Mouse (Mus musculus) T-cell, adult 2 months (primary cell): ENCODE results near the gene Tomm20l.
"Not testable (repeated sequence)": the region's sequence is repeated elsewhere in the genome, so short reads cannot be mapped to it uniquely, and the experiment has no call there.

Experiments
- DNase-seq: peaks from one replicate; pipeline ENCODE4 v3.0.0; 2022; ENCODE audit warnings: low spot score

Gene Tomm20l

DNA sequence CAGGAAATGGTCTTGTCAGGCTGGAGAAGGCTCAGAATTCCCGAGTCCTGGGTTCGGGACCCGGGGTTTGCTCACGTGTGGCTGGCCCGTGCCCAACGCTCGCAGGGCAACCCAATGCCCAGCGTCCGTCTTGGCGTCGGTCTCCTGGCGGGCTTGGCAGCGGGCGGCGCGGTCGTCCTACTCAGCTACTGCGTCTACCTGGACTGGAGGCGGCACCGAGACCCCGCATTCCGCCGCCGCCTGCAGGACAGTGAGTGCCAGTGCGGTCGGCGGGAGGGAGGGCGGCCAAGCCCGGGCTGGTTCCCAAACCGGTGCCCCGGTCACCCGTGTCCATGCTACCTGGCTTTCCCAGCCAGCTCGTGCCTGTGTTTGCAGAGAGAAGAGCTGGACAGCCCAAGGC, at the start of gene Tomm20l:
Tomm20l (plus strand) TSS at position 98 of the 400 bp plus-strand sequence.
- DNase-seq: no peak

DNA sequence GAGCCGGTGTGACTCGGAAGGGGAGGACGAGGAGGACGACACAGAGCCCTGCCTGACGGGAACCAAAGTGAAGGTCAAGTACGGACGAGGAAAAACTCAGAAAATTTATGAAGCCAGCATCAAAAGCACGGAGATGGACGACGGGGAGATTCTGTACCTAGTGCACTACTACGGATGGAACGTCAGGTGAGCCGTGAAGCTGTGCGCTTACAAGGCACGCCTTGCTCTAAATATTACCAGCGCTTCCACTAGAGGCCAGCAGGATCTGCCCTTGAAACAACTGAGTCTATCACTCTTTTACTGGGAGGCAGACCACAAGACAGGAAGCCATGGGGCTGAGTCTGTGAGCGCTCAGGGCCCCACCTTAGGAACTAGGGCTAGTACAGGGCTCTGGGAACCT, 41.4 kb upstream of the Tomm20l start:
- no peak for DNase-seq

DNA sequence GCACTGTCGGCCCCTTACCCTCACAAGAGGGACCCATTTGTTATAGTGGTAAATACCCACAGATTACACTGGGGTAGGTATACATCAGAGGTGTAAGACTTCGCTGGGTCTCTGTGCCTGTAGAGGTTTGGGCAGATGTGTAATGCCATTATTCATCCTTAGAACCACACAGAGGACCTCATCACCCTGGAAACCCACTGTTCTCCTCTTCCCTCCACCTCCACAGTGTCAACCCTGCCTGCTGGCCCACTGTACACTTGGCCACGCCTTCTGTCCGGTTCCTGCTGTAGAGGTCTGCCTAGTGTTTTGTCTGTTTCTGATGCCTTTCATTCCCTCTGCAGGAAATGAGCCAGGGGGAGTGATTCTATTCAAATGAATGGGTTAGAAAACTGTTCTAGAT, 39.2 kb upstream of the Tomm20l start:
- DNase-seq: no peak

DNA sequence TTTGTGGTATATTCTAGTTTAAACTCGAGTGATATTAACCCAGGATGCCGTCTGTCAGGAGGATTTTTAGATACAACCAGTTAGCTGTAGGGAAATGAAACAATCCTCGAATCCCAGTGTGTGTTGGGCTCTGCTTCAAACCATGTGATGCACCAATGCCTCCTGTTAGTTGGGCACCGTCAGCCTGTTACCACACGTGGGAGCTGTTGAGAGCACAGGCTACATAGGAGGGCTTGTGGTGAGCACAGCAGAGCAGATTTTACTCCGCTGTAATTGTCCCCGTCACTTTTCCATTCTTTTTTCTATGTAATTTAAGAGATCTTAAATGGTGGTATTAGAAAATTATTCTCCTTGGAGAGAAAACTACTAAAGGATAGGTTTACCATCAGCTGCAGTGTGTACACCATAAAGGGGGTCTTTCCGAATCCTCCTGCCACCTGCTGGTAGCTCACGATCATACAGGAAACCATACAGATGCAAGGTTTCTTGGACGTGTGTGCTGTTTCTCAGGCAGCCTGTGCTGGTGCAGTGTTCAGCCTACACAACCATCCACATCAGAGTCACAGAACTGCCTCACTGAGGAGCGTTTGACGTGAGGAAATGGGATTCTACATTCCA, 38.0 kb upstream of the Tomm20l start:
- peak; percentile 22 for DNase-seq

DNA sequence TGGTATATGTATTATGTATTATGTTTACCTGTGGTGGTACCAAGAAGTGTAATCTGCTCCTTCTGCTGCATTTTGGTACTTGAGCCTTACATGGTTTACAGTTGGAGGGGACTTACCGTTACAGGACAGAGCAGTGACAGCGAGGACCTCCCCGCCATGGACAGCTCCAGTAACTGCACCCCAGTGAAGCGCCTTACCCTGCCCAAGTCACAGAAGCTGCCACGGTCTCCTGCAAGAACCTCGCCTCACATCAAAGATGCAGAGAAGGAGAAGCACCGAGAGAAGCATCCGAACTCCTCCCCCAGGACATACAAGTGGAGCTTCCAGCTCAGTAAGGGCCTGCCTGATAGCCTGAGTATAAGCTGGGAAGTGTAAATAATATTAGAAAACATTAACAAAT, 24.9 kb upstream of the Tomm20l start:
- DNase-seq: no peak

DNA sequence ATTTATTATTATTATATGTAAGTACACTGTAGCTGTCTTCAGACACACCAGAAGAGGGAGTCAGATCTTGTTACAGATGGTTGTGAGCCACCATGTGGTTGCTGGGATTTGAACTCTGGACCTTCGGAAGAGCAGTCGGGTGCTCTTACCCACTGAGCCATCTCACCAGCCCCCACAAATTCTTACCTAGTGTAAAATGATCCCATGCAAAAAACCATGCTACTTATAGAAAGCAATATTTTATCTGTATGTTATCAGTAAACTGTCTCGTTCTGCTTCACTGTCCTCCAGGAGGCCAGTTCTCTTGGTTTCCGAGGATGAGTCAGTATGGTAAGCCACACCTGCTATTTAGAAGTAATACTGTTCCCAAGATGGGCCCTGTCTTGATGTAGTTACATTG, 7.0 kb upstream of the Tomm20l start:
- DNase-seq: not testable (repeated sequence)

DNA sequence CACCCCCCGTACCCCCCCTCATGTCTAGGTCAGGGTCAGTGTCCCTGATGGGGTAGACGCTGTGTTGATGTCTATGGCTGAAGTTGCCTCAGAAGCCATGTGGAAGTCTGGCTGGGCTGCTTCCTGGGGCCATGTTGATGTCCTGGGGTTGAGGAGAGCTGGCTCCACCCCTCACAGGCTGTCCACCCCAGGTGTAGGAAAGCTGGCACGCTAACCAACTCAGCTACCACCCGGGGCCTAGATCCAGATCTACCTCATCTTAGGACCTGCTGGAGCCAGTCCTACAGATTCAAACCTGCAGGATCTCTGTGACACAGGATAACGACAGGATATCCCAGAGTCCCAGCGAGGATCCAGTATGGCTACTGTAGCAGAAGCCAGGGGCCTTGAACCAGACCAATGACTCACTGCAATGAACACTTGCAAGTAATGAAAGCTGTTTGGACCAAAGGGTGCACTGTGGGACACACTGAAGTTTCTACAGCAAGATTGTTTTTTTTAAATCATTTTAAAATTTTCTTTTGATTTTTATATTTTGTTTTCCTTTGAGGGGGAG, 3.9 kb upstream of the Tomm20l start:
- DNase-seq: no peak

DNA sequence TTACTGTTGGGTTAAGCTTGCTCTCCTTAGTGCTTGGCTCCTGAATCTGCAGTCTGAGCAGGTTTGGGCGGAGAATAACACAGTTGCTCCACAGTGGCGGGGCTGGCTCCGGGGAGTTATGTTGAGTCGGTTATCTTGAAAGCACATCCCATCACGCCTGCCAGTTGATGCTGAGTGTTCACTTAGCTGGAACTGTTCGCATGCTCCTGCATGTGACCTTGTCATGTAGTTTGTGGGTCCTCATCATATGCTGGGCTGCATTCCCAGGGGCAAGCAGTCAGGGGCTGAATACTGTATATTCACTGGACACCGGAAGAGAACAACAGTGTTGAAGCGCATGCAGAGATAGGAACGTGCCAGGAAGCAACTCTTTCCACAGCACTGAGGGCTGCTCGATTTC, 1.8 kb downstream of the Tomm20l start:
- no peak for DNase-seq

DNA sequence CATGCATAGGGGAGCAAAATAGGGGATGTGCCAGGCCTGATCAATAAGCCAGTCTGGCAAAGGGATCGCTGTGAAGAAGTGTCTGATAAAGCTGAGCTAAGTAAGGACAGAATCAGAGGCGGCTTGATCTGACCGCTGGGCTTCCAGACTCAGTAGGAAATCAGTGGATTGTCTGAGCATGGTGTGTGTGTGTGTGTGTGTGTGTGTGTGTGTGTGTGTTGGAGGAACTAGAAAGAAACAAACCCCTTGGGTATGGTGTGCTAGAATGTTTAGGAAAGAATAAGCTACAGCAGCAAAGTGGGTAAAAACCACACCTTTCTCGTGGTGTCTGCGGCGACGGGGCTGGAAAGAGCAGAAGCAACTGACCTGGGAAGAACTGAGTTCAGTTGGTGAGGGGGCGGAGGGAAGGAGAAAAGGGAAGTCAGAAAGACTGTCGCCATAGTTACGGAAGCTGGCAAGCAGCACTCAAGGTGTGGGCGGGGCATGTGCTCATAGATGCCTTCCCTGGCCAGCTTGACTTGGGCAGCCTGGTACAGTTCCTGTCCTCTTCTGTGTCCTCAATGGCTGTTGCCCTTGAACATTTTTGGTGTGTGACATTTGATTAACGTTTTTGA, 2.6 kb downstream of the Tomm20l start:
- DNase-seq: peak; percentile 57

DNA sequence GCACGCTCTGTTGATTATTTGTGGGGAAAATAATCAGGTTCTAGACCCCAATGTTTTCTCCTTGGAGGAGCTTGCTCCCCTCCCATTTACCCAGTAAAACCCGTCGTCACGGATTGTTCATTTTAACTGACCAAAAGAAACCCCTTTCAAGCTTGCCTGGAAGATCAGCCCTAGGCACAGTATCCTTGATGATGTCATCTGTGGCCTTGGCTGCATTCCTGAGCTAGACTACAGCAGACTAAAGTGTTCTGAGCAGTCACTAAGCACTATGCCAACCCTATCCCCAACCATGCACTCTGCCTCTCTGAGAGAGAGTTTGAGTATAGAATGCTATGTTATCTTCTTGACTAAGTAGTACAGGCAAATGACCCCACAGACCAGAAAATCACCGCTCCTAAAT, 5.2 kb downstream of the Tomm20l start:
- no peak for DNase-seq

DNA sequence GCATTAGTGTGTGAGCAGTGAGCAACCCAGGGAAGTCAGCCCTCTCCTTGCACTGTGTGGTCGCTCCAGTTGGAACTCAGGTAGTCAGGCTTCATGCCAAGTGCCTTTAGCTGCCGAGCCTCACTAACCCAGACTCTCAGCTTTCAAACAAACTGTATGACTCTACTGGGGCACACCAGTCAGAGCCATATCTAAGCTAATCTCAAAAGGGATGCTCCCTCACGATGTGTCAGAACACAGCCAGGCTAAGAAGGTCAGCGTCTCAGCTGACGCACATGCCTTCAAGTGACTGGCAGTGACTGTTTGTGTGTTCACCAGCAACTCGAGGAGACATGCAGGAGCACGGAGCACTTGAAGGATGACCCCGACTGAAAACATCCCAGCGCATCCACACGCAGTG, 11.5 kb downstream of the Tomm20l start:
- DNase-seq: no peak

DNA sequence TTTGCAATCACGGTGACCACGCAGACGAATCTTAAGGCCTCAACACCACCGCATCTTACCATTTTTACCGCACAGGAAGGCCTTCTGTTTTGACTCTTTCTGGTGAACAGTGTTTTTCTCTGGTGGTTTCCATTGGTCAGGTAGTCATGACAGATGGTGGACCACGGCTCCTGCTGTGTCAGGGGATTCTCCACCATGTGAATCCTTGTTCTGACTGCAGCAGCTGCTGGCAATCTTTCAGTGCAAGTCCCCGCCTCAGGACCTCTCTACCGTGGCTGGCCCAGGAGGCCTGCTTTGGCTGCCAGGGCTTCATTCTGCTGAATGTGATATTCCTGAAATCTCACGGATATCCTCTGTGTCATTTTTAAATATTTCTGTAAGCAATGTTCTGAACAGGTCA, 12.1 kb downstream of the Tomm20l start:
- DNase-seq: no peak

DNA sequence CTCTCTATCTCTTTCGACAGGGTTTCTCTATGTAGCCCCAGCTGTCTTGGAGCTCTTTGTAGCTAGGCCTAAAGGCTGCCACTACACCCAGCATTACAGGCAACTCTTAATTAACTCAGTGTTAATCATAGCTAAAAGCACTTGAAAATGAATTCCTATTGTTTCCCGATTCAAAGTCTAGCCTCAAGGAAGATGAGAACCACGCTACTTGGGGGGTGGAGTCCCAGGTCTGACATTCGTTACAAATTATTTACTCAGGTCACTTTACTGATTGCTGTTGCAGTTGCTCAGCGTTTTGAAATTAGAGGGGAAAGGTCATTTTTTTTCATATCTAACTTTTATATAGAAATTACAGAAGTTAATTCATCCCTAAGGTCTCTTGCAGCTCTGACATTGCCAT, 24.4 kb downstream of the Tomm20l start:
- no peak for DNase-seq

DNA sequence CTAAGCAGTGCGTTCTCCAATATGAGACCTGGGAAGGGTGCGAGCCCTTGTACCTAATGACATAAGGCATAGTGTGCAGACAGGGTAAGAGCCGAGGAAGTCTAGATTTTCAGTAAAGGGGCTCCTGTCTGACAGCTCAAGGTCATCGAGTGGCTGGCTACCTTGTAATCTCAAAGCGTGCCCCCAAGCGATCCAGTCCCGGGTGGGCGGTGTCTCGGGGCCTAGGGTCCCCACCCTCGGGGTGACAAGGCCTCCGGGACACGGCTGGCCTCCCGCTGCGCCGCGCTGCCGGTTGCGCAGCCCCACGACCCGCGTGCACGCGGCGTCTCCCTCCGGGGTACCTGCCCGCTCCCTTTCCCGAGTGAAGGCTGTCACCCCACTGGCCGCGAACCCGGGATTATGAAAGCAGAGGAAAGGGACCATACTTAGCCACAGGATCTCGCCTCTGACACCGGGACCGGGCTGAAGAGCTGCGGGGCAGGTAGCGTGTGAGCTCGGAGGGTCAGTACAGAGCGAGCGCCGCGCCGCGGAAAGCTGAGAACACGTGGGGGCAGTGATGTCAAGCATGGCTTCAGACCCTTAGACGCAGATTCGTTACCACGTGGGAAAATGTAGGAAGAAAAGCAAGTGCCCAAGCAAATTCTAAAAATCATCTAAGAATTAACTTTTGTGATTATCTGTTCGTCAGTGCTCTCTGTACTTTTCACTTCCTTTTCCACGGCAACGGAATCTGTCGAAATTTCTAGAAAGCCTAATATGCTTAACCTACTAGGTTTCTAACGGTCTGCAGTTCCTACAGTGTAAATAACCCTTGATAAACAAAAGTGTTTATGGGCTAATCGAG, 25.1 kb downstream of the Tomm20l start, which contains the start of the genes Timm9 and 2700049A03Rik:
Timm9 (minus strand) TSS at position 555 of the 844 bp plus-strand sequence.
2700049A03Rik (plus strand) TSS at position 719 of the 844 bp plus-strand sequence.
- peak; percentile 76 for DNase-seq

DNA sequence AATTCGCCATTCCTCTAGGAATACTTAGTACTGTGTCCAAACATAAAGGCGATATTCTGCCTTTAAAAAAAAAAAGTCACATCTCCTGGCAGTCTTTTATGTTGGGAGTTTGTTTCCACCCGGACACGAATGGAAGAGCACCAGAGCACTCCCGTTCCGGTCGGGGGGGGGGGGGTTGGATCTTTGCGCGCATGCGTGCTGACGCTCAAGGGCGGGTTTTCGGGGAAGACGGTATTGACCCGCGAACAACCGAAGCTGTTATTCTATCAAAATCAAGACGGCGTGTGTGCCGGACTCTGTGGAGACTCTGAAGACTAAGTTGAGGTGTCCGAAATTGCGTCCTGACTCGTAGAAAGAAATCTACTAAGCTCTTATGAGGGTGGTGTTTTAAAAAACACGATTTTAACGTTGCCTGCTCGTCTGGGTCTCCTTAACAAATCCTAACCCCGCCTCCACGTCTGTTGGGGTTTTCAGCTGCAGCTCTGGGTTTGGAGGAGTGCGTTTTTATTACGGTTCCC, 25.8 kb downstream of the Tomm20l start:
- DNase-seq: peak; percentile 78

DNA sequence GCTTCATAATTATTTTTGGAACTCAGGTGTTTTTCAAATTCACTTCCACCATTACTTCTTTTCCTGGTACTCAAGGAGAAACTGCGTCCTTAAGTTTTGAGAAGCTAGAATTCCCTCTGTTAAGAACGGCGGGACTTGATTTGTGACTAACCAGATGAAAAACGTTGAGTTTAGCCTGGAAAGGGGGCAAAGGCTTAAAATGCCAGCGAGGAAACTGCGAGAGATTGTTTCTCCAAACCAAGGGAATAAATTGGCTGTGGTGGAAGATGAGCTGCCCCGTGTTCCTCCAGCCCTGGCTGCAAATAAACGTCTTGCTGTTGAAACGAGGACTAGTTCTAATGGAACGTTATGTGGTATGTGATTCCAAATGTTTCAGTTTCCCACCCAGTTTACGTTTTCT, 26.5 kb downstream of the Tomm20l start:
- DNase-seq: no peak

DNA sequence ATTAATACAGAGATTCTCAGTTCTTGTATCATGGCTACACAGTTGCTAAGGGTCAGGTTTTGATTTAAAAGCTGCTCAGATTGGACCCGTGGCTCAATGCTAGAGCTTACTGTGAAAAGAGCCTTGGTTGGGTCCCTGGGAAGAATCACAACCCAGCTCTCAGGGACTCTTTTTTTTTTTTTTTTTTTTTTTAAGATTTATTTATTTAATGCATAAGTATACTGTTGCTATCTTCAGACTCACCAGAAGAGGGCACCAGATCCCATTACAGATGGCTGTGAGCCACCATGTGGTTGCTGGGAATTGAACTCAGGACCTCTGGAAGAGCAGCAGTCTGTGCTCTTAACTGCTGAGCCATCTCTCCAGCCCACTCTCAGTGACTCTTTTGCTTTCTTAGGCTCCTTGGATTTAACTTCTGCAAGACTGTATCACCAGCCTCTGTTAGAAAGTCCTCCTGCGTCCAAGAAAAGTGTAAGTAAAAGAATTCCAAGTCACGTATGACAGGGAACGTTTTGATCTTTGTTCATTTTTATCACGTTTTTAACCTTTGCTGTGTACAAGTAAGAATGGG, 28.1 kb downstream of the Tomm20l start:
- DNase-seq: peak; percentile 27

DNA sequence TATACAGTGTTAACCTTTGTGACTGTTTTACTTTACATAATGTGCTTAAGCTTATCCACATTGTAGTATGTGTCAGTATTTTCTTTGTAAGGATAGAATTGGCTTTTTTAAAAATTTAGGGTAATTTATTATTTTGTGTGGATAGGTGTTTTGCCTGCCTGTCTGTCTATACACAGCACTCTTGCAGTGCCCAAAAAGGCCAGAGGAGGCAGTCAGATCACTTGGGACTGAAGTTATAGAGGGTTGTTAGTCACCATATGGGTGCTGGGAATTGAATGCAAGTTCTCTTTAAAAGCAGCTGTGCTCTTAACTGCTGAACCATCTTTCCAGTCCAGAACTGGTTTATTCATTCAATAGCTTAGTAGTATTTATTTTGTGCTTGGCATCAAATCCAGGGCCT, 30.0 kb downstream of the Tomm20l start:
- DNase-seq: no peak

DNA sequence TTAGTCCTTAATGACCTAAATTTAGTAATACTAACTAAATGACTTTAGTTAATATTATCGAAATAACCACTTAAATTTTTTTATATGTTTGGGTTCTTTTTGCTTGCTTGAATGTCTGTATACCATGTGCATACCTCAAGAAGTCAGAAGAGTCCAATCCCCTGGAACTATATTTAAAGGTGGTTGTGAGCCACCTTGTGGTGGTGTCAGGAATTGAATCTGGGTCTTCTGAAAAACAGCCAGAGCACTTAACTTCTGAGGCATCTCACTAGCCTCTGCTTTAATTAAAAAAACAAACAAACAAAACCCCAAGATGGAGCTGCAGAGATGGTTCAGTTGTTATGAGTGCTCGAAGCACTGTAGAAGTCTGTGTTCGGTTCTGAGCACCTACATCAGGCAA, 36.4 kb downstream of the Tomm20l start:
- DNase-seq: peak; percentile 45

DNA sequence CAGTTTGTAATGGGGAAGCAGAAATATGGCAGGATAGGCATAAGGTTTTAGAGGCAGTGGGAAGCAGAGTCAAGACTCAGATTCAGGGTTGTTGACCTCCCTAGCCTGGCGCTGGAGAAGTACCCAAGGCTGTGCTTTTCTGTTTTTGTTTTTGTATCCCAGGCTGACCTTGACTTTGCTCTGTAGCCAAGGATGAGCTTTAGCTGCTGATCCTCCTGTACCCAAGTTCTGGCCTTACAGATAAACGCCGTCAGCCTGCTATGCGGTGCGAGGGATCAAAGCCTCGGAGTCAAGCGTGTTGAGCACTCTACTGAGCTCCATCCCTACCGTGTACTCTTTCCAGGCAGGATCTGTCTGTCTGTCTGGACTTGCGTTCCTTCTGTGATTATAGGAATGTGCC, 37.6 kb downstream of the Tomm20l start:
- DNase-seq: no peak

DNA sequence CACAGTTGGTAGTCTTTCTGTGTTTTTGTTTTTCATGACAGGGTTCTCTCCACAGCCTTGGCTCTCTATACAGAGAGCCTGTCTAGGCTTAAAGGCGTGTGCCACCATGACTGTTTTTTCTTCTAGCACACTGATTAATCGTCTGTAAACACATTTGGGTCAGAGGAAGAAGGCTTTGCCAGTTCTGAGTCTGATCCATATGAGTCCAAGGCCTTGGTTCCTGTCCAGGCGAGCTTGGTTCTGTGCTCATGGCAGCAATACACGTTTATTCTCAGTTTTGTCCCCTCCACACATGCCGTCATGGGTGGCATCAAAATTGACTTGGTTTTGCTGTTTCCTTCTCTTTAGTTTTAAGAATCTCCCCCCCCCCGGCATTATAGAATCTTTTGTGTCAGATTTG, 38.2 kb downstream of the Tomm20l start:
- no peak for DNase-seq

DNA sequence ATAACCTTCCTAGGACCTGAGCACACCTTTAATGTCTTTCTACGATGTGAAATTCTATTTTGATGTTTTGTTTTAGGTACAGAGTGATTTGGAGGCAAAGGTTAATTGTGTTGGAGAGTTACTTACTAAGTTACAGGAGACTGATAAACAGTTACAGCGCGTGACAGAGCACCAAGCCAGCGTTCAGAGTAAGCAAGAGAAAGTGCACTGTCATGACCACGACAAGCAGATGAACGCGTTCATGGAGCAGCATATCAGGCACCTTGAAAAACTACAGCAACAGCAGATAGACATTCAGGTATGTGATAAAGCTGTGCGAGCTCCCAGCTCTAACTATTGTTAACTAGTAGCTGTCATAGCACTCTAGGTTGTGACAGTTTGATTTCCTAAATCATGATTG, 38.9 kb downstream of the Tomm20l start:
- DNase-seq: no peak
